Mouse (Mus musculus) mesoderm, embryonic 11.5 days (tissue): ENCODE data around the gene Fig4.

Source experiments
- DNase-seq: peaks from one replicate; pipeline ENCODE4 v3.0.0-alpha.2; 2012; ENCODE audit warnings: low read depth, low spot score

The Fig4 gene

DNA sequence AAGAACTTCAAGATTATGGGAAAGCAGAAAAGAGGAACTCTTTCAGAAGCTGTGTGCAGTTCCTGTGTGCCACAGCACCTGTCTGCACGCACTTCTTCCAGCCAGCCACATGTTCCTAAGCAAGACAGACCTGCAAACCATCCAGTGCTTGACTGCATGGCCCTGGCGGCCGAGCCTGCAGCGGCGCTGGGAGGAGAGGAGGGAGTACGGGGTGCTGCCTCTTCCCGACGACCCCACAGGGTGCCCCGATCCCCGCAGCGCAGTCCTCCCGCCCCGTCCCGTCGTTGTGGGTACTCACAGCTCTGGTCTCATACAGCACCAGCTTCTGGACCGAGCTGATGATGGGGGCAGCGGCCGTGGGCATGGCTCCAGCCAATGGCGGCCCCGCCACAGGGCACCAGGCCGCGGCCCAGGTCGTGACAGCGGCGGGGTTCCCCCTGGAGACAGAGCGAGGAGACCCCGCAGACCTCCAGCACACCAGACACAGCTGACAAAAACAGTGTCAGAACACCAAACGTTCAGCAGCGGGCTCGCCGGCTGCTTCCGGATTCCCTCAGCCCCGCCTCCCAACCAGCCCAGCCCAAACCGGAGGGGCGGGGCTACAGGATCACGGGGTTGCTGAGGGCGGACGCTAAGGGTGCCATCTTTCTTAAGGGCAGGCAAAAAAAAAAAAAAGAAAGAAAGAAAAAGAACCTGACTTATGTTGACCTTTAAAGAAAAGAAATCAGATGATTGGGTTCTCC, at the start of gene Fig4:
TSS of gene Fig4 (minus strand) at position 572 of the 743 bp plus-strand sequence.
- DNase-seq: peak; percentile 93

DNA sequence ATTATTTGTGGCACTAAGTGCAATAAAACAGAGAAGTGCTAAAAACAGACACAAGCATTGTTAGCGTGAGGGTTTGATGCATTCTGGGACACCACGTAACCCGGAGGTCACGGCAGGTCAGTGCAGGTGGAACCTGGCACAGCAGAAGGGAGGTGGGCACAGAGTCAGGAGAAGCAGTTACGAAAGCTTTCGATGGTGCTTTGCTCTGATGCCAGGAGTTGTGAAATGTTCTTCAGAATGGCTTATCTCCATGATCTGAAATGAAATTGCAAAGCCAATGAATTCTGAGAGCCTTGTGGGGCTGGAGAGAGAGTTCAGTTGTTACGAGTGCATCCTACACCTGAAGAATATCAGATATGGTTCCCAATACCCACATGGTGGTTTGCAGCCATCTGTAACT, 38.3 kb upstream of the Fig4 start:
- DNase-seq: no peak

DNA sequence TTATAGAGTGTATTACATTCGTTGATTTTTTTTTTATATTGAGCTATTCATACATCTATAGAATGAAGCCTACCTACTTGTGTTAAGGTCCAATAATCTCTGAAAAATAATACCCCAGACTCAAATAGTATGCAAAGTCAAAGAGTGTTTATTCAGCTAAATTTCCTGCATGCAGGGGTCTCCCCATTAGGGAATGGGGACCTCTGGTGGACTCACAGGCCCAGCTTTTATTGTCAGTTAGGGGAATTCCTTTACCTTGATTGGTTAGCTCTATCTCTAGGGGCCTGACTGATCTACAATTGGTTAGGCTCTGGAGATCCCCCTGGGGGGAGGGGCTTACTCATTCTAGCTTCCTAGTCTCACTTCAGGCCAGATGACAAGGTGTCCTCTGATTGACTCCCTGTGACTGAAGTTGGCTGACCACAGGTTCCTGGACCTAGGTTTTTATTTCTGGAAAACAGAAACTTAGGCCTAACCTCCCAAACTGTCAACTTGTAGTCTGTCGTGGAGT, 29.5 kb upstream of the Fig4 start:
- DNase-seq: no peak

DNA sequence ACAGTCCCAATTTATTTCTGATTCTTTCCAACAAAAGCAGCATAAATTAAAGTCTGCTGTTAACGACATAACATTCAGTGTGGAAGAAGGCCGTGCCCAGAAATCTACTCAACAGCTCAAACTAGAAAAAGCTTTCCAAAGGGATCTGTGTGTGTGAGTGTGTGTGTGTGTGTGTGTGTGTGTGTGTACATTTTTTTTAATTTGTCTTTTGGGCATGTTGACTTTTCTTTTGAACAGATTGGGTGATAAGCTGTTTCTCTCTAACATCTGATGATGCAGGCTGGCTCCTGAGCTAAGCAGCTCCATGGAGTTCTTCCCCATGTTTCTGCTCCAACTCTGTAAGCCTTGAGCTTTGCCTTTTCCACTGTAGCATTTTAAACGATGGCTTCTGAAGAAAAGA, 12.8 kb upstream of the Fig4 start:
- DNase-seq: no peak

DNA sequence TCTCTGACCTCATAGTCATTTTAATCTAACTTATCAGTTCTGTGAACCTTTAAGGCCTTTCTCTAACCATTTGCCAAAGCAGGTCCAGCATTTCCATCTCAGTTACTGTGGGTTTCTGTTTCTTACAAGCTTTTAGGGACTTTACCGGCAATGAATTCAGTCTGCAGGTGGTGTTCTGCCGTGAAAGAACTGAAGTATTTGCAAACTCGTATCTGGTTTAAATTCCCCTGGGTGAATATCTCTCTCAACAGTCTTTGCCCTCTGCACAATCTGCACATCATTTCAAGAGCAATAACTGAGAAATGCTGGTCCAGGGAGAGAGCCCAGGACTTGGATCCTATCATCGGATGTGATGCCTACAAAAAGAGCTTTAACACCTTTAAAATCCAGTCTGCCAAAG, 5.1 kb upstream of the Fig4 start:
- DNase-seq: no peak

DNA sequence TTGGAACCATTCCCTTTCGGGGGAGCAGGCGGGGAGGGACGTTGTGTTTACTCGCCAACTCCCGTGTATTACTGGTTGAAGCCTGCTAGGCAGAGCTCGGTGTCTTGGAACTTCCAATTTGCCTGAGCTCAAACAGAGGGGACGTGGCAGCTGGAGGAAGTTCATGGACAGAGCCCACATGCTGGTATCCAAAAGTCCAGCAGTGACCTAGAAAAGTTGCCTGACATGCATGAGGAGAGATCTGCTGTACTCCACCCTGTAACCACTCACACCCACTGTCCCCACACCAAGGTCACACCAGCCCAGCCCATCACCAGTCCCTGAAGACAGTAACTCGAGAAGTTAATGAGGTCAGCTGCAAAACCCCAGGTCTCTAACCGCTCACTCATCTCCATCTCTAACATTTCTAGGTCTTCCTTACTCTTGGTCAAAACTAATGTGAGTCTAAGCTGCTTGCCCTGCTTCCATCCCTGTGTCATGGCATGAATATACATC, 1.9 kb upstream of the Fig4 start:
- no peak for DNase-seq

DNA sequence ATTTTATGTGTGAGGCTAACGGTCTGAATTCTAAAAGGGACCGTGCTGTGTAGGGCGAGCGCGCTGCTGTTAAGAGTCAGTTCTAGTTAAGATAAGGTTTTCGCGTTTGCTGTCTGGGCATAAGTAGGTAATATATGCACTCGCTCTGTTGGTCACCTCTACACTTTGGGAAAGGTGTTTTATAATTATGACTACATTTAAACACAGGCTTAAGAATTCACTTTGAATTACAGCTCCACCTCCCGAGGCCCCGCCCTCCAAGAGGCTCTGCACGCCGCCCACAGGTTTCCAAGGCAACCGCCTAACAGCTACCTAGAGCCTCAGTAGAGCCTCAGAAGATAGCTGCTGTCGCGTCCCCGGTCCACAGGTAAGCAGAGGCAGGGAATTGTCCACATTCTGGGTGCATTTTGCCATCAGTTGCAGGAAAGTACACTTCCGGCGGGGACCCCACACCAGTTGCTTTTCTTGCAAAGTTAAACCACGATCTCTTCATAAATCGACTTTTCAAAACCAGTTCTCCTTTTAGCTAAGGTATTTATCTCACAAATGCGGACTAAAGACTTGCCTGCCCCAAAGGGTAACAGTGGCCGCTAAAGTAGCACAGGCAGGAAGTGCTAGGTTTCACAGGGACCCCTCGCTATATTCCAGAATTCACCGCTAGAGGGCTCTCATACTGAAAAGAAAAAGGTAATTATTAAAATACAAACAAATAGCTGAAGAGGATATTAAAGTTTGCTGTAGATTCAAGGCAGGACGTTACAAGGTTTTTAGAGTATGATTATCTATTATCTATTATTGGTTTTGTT, 782 bp upstream of the Fig4 start, which contains the start of gene Ak9:
TSS of gene Ak9 (plus strand) at position 342 of the 806 bp plus-strand sequence.
- DNase-seq: peak; percentile 85

DNA sequence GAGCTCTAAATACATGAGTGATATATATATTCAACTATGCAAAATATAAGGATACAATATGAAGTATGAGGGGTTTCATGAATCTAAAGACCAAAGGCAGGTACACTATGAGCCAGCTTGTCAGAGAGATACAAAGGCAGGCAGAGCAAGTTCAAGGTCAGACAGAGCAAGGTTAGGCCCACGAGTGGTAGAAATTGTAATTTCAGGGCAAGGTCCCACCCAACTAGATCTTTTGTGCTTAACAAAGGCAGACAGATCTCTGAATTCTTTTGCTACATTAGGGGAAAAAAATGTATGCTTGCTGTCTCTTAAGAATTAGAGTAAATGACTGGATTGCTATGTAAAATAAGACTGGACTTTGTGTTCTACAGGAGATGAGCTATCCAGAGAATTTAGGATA, 2.9 kb downstream of the Fig4 start:
- DNase-seq: no peak

DNA sequence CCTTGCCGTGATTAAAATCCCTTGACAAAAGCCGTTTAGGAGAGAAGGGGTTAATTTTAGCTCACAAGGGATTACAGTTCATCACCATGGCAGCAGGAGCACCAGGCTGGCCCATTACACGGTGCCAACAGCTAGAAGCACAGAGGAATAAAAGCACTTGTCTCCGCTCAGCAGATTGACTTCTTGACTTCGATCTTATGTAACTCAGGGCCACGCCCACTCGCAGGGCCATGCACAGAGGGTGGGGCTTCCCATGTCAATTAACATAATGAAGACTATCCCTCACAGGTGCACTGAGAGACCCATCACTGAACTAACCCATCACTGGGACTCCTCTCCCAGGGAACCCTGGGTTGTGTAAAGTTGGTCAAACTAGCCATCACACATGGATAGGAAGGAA, 7.9 kb downstream of the Fig4 start:
- DNase-seq: peak; percentile 50

DNA sequence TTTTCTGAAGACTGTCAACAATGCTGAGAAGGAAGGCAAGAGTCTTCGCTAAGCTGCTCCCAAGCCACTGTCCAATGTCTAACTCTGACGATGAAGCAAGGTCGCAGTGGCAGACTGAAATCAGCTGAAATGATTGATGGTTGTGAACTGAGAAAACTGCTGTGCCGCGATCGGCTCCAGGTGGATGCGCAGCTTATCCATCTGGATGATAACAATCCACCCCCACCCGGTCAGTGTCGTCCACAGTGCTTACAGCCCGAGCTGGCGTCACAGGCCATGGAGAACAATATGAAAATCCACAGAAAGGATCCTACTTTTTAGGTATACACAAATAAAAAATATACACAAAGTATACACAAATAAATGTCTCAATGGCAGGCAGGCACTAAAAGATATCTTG, 8.3 kb downstream of the Fig4 start:
- no peak for DNase-seq

DNA sequence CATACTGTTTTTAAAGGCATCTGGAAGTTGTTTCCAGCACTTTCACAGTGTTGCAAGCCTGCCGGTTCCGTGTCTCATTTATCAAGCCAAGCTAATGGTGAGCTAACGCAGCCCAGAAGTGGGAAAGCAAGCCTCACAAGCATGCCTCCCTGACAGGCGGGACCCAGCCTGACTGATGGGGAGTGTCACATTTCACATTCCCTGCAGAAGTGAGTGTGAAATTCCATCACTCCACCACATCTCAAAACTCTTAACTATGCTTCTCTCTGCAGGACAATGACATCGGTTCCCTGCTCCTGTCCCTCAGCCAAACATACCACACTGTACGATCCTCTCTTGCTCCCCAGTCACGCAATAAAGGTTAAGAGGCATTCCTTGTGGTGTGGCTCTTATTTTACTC, 10.0 kb downstream of the Fig4 start:
- DNase-seq: peak; percentile 86

DNA sequence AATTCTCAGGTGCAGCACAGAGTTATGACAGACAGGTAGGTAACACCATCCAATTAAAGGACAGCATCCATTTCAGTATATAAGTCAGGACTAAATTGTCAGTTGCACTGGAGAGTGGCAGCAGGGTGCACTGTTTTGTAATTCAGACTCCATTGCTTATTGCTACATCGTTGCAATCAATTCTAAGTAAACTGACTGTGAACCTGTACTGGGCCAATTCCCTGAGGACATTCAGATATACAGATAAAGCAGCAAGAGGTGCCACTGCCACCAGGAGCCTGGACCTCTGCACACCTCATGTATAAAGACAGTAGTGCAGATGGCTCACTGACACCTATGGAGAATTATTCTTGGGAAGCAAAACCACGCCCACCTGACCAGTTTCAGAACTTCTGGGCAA, 12.0 kb downstream of the Fig4 start:
- DNase-seq: no peak

DNA sequence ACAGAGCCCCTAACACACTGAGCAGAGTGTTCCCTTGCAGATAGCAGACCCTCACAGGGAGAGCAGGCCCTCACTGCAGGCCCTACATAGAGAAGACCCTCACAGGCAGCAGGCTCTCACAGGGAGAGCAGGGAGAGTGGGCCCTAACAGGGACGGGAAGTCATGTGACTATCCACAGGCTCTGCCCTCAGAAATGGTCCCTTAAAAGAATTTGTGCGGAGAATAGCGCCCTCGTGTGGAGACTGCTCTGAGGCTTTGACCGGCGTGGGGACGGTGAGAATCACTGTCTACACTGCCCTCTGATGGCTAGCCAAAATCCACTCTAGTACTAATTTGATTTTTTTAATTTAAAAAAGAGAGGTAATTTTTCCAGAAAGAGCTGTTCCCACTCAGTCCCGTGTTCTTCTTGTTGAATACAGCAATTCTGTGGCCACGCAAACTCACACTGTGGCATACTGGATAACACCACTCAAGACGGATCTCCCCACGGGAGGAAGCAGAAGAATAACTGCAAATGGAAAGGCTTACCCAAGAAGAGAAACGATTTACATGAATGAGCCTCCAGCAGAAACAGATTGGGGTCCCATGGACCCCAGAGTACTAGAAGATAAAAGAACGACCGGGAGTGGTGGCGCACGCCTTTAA, 14.2 kb downstream of the Fig4 start:
- peak; percentile 92 for DNase-seq

DNA sequence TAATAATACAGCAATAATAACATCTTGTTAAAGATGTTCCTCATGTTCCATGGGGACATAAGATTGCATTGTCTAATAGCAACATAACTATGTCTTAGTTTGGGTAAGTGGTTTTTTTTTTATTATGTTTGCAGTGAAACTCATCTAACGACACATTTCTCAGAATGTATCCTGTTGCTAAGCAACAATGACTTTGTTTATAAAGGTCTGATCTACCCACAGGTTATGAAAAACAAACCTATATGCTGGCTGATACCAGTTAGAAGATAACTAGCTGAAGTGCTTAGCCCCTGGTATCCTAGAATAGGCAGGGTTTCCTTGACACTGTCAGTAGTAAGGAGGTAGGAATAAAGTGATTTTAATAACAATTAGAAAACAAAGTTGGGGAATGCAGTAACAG, 15.0 kb downstream of the Fig4 start:
- DNase-seq: no peak

DNA sequence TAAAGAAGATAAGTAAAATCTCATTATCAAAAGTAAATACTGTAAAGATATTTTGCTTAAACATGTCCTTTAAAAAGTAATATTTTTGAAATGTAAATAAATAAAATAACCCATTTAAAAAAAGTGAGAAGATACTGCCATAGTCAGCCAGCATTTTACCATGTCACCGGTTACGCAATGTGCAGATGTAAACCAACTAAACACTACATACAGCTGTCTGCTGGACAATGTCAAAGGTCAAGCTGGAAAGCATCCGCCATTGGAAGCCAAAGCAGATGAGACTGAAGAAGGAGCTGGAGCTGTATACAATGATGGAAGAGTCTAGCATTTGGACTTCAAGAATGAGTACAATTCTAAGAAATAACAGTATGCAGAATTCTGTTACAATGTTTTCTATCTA, 15.4 kb downstream of the Fig4 start:
- no peak for DNase-seq

DNA sequence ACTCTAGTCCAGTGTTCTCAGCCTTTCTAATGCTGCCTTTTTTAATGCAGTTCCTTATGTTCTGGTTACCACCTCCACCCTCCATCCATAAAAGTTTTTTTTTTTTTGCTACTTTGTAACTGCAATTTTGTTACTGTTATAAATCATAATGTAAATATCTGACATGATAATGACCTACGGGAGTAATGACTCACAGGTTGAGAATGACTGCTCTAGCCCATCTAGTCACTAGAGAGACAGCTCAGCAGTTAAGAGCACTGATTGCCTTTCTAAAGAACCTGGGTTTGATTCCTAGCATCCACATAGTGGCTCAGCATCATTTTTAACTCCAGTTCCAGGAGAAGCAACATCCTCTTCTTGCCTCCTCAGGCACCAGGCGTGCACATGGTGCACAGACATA, 21.0 kb downstream of the Fig4 start:
- DNase-seq: no peak

DNA sequence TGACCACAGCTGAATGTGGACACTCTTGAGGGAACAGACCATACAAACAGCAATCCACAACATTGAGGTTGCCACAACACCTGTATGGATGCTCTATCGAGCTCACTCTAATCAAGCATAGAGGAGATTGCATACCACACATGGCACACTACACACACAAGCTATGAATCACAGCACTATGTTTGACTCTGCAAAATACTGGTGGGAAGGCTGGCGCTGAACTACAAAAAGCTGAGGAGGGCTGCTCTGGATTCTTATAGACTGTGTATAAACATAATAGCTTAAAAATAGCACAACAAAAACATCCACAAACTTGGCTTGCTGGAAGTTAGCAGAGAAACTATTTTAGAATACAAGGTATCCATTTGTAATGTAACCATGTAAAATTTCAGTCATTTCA, 22.3 kb downstream of the Fig4 start:
- no peak for DNase-seq

DNA sequence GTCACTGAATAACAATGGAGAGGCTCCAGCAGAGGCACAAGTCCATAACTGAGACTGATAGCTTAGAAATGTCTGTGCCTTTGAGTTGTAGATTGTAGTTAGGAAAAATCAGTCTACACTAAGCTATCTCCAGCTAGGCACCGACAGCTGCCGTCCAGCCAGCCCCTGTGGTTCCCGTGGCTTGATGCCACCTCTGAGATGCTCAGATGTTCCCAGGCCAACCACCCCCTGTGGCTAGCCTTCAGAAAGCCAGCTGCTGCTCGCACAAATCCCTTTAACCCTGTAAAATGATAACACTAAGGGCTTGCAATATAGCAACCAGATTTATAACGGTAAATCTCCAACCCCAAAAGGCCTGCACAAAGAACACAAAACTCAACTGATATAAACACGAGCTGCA, 22.9 kb downstream of the Fig4 start:
- no peak for DNase-seq

DNA sequence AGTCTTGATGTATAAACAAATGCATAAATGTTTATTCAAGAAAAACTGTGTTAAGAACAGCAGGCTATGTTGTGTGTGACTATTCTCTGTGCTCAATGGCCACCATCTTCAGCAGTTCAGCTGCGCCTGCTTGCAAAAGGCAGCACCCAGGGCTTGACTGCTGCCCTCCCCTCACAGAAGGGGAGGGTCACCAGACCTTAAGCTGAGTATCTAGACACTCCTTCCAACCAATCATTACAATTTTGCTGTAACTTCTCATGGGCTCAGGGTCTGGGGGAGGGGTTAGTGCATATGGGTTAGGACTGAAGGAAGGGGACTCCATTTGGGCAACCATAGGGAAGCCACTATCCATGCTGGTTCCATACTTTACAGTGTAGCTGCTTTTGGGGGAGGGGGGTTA, 24.3 kb downstream of the Fig4 start:
- DNase-seq: no peak

DNA sequence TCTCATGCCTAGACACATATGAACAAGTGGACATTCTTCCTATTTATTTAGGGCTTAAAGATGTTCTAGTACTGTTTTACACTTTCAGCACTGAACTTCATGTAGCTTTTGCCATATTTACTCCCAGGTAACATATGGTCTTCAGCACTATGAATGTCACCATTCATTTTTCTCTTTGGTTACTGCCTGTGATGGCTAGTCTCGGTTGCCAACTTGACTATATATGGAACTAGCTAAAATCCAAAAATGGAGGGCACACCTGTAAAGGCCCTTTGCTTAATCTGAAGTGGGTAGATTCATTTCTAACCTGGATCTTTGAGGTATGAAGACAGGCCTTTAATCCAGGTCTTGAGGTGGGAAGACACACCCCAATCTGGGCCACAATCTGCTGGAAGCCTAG, 28.2 kb downstream of the Fig4 start:
- no peak for DNase-seq

DNA sequence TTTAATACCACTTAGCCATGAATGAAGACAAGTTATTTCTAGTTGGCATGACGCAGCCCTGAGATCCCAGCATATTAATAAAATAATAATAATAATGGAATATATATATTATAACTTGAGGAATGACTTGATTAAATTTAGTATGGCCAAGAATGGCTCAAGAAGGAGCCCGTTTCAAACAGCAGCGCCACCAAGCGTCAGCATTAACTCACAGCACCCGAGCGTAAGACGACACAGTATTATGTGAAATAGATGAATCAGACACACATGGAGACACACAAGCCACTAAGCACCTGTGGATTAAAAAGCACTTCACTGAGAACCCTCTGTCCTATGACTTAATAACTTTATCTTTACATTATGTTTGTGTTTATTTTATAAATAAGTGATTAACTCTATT, 31.2 kb downstream of the Fig4 start:
- DNase-seq: peak; percentile 29

DNA sequence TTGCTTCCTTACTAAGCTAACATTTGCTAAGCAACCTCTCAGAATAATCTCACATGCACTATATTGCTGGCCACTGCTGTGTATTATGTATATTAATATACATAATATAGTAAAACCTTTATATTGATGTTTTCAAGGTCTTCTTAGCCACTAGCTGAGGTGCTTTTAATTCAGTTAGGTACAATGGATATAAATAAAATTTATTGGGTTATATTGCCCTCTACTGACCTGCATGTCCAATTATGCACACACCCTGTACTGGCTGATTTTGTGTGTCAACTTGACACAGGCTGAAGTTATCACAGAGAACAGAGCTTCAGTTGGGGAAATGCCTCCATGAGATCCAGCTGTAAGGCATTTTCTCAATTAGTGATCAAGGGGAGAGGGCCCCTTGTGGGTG, 41.2 kb downstream of the Fig4 start:
- DNase-seq: no peak
